Mouse (Mus musculus) kidney, adult 11 months (tissue): ENCODE measurements around the gene Timm50.

Experiments used
- DNase-seq: peaks from one replicate; pipeline ENCODE4 v3.0.0; 2022

Timm50 gene

GRCm38 (mm10) chr7:28267129-28268041, 44.5 kb downstream of the Timm50 start, which contains the start of gene Eid2:
Gene Eid2, plus strand, starts transcription at chr7:28267881.
- DNase-seq, result peak; percentile 66

DNA sequence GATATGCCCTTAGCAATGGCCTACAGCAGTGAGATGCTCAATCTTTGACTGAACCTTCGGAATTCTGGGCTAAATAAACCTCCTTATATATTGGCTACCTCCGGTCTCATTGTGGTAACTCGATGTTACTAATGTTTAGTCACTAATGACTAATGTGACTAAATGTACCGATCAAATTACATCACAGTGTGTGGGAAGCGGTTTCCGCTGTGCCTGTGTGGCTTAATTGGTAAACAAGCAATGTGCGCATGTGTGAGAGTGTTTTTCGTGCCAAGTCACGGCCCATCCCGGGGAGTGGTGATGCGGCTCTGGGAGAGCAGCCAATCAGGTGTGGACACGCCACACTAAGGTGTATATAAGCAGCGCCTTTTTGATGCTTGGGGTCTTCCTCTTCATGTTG, 46.5 kb downstream of the Timm50 start:
- no peak for DNase-seq

GRCm38 (mm10) chr7:28263786-28264185, 48.1 kb downstream of the Timm50 start:
- DNase-seq, result peak; percentile 39

- DNase-seq, result no peak
Measured at GRCm38 (mm10) chr7:28262861-28263260, 49.0 kb downstream of the Timm50 start.
